Mouse (Mus musculus) 416B (cell line): ENCODE results near the gene Irx3.

Experiments used
- DNase-seq: peaks from one replicate; pipeline ENCODE4 v3.0.0; 2011; ENCODE audit warnings: low read depth

Irx3 gene

DNA sequence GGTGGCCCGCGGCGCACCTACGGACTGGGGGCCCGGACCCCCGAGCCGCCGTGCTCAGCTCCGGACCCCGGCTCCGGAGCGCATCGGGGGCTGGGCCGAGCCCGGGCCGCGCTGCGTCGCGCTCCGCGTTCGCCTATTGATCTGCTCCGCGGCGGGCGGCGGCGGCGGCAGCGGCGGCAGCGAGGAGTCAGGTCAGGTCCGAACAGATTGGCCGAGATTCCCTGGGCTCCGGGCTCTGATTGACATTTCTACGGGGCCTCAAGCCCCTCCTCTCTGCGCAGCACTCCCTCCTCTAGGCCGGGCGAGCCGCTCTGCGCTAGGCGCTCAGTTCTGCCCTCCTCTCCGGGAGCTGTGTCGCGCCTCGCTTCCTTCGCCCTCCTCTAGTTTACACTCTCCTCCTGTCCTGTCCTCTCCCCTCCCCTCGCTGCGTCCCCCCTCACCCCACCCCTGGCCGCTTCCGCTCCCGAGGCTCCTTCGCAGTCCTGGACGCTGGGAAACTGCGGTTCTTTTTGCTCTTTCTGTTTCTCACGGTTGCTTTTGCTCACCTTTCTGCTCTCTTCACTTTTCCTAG lies 541 bp downstream of the Irx3 start:
- DNase-seq, result no peak

DNA sequence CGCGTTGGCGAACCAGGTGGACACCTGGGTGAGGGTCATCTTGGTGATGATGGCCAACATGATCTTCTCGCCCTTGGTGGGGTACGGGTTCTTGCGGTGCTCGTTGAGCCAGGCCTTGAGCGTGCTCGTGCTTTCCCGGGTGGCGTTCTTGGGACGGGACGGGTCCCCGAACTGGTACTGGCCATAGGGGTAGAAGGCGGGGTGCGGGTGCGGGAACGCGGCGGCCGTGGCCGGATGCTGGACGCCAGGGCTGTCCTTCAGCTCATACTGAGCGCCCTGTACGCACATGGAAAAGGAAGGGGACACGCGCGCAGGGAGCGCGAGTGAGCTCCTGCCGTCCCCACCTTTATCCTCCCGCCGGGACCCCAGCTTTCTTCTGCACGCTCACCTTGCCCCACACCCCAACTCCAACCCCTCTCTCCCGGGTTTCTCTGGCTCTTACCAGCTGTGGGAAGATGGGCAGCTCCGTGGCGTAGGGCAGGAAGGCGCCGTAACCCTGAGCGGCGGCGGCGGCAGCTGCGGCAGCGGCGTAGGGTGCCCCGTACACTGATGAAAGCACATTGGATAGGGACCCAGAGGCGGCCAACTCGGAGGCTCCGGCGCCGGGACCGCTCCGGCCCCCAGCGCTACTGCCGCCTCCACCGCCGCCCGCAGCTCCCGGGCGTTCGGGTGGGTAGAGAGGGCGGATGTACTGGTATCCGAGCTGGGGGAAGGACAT lies 1.2 kb downstream of the Irx3 start:
- no peak for DNase-seq

DNA sequence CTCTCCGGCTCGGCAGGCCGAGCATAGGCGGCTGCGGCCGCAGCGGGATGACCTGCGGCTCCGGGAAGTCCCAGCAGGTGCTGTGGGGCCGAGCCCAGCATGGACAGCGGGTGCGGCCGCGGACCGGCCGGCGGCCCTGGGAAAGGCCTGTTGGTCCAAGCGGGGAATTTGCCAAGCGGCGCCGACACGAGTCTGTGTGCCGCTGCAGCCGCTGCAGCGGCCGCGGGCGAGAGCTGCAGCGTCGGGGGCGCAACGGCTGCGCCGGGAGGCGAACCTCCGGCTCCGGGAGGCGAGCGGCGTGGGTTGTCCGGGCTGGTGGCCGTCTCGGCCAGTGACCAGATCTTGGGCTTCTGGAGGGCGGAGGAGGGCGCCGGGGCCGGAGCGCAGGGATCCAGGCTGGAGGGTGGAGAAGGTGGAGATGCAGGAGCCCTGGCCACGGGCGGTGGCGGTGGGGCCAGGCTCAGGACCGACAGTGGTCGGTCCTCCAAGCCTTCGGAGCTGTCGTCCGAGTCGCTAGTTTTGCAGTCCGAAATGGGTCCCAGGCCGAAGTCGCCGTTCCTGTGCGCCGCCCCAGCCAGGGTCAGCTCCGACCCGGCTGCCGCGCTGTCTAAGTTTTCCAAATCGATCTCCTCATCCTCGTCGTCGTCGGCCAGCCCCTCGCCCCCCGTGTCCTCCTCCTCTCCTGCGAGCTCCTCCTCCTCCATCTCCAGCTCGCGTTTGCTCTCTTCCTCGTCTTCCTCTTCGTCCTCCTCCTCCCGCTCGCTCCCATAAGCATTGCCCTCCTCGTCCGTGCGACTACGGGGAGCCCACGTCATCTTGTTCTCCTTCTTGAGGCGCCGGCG lies 2.0 kb downstream of the Irx3 start:
- DNase-seq, result no peak

DNA sequence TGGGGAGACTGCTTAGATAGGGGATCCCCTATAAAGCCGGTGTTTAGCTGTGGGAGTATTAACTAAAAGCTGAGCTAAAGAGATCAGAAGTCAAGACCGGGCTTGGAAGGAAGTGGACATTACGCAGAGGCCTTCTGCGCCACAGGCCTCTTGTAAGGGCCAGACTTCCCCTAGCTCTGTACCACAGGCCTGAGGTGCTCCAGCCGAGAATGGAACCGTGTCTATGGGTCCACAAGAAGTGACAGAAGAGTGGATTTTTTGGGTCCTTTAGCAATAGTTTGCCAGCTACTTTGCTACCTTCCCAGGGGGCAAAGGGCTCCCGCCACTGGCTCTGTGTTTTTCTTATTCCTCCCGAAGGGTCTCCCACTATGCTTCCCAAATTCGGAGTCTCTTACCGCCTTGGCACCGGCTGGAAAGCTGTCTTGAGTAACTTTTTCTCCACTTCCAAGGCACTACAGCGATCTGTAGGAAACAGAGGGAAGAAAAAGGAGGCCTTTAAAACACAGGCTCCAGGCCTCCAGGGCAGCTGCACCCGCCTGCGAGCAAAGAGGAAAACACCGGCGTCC lies 2.8 kb downstream of the Irx3 start:
- no peak for DNase-seq

GRCm38 (mm10) chr8:91797626-91798271 lies 4.1 kb downstream of the Irx3 start:
- no peak for DNase-seq

- DNase-seq, result no peak
Measured at GRCm38 (mm10) chr8:91793846-91794245, 8.0 kb downstream of the Irx3 start.

DNA sequence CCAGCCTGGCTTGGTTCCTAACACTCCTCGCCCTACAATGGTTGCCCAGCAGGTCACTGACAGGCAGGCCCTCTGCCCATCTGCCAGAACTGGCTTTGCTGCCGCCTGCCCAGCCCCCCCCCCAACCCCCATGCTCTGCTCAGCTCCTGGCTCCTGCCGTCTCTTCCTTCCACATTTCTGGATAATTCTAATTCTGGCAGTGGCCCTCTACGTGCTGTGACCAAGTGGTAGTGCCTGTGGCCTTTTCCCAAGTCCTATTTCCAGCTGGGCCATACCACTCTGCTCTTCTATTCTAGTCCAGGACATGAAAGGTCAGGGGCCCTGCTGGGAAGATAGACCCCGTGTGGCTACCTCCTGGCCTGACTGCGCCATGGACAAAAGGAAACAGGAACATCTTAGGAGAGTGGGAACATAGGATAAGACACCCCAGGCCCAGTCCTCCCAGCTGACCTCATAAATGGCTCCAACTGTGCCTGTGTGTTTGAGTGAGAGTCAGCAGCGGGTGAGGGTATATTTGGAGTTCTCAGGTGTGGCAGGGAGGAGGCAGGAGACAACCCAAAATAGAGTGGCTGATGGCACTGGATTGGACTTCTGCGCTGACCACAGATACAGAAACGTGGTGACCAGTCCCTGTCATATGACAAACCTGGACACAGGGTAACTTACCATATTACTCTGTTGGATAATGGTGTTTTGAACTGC lies 14.5 kb downstream of the Irx3 start:
- DNase-seq, result no peak

GRCm38 (mm10) chr8:91782940-91783339 lies 18.9 kb downstream of the Irx3 start:
- no peak for DNase-seq

DNA sequence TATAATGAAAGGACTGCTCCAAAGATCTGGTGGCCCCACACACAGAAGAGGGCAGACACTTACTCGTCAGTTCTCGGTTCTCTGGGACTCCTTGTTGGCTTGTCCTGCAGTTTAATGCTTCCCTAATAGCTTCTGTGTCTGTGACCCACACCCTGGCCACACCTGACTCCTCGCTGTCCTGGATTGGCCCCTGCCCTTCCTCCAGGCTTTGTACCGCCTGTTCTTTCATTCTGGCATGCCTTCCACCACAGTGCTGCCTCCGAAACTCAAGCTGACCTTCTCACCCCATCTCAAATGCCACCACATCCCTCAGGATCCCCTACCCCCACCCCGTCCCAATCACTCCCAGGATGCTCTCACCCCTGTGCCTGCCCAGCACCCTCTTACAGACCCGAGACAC lies 19.7 kb downstream of the Irx3 start:
- DNase-seq, result no peak

GRCm38 (mm10) chr8:91780648-91781047 lies 21.2 kb downstream of the Irx3 start:
- DNase-seq, result no peak

DNA sequence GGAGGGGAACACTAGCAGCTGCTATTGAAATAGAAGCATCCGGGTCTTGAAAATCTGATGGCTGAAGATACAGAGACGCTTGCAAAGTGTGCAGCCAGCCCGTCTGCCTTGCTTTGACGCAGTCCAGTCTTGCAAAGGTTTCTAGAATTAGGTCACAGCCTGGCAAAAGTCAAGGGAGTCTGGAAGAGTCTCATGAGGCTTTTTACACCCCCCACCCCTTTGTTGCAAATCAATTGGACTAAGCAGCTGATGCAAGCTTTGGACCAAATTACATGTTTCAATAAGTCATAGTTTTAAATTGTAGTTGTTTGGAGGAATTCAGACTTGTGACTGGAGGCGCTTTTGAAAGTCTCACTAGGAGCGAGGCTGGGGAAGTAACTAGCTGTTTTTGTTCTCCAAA lies 33.0 kb downstream of the Irx3 start:
- DNase-seq, result no peak

DNA sequence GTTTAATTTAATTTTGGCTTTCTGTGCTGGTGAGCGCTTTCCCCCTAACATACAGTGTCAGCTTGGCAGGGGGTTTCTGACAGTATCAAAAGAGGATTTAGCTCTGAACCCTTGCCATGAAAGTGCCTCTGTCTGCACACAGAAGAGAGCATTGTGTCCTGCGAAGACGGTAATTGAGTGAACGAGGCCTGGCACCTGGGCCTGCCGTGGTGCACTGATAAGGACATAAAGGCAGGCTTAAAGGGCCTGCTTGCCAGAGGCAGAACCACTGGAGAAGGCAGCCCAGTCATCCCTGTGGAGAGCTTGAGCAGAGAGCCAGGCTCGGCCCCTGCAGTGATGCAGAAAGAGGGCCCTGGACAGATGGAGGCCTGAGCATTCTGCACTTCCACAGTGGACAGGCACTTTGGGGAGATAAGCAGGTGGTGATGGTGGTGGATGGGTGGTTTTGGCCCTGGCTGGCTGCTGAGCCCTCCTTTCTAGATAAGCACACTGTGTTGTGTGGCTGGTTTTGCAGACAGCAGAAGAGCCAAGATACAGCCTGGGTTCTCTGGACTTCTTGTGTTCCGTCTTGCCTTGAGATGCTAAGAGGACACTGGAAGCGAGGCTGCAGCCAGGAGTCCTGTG lies 36.3 kb downstream of the Irx3 start:
- no peak for DNase-seq

DNA sequence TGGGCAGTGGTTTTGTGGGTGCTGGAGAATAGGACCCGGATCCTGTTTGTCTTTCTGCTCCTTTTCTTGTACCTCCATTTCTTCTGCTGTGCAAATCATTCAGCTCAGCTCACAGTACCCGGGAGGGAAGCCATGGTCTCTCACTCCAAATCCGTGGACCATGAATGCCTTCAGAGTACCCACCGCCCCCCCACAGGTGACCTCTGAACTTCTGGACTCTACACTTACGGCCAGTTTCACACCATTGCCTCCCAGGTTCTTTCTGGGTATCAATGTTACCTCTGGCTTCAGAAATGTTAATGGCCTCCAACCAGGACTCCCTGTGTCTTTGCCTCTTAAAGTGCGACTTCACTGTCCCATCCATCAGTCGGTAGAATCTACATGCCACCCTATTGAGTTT lies 46.3 kb downstream of the Irx3 start:
- no peak for DNase-seq

- no peak for DNase-seq
Measured at GRCm38 (mm10) chr8:91755062-91755461, 46.8 kb downstream of the Irx3 start.

DNA sequence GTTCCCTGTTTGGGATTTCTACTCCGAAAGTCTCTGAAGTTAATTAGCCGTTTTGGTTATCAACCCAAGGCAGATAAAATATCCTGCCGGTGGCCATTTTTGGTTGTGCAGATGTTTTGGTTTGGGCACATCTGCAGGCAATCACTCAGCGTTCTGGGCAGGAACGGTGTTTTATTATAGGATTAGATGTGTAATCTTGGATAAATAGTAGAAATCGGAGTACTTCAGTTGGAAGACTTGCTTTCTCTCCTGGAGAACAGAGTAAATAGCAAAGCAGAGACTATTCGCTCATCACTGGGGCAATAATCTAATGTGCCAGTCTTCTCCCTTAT lies 51.1 kb downstream of the Irx3 start:
- no peak for DNase-seq

GRCm38 (mm10) chr8:91750096-91750793 lies 51.6 kb downstream of the Irx3 start:
- DNase-seq, result no peak

GRCm38 (mm10) chr8:91749412-91749811 lies 52.5 kb downstream of the Irx3 start:
- no peak for DNase-seq
